In the genomic region with DNA sequence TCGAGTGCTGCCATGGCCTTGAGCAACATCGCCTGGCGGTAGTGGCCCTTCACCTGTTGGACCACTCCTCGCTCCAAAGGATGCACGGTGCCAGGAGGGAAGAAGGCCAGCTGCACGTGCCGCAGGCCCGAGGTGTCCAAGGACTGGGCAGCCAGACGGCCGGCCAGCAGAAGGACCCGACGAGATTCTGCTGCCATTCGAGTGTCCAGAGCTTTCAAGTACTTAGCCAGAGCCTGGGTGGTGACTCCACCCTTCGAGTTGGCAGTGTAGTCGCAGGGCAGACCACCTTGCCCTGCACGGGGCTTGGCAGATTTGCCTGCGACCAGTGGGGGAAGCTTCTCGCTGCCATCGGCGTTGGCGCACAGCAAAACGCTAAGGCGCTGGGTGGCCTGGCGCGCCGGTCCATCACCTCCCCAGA, we compare ENCODE assay signal across 8 mouse cellular contexts. TPM values are rescaled to one million over a fixed set of nuclear protein-coding genes. Genes with fewer than 3 reads are reported as not detected.
DNase-seq lines count a peak whose midpoint lies in the region; ATAC-seq and TF ChIP-seq lines count a peak whose summit lies in the region.

No protein-coding gene starts in this region.

- DNase-seq in cerebellum, adult 9-11 months: peak; percentile 70
- no peak for DNase-seq in cerebellum, adult 8-10 months
- DNase-seq in 3134 (ENCODE audit: extremely low read depth, insufficient read length, low spot score): peak; percentile 73
- peak; percentile 17 for DNase-seq in embryonic facial prominence, embryonic 11.5 days (ENCODE audit: low spot score)
- no peak for DNase-seq in hindbrain, embryonic 14.5 days (ENCODE audit: low spot score)
- no peak for DNase-seq in liver, embryonic 14.5 days (ENCODE audit: low read depth in 3 of 3, low spot score in 3 of 3)
- no peak for DNase-seq in right cerebral cortex, adult 18-20 months

- peak overlapping the region; percentile 93 for H3K9ac ChIP-seq in embryonic facial prominence, embryonic 11.5 days (replicated peaks; ENCODE audit: low read length)
- peak overlapping the region; percentile 86 for H3K9ac ChIP-seq in hindbrain, embryonic 14.5 days
- H3K9ac ChIP-seq in liver, embryonic 14.5 days (replicated peaks): peak overlapping the region; percentile 87
- H3K9ac ChIP-seq in stomach, embryonic 15.5 days: peak overlapping the region; percentile 92

- TF ChIP-seq CTCF in liver, embryonic 14.5 days (IDR thresholded peaks at IDR 0.05; ENCODE audit: low read depth): no peak

- H3K4me3 ChIP-seq in embryonic facial prominence, embryonic 11.5 days (ENCODE audit: low read depth, low read length): peak overlapping the region; percentile 70
- peak overlapping the region; percentile 73 for H3K4me3 ChIP-seq in hindbrain, embryonic 14.5 days (replicated peaks; ENCODE audit: low read length)
- peak overlapping the region; percentile 80 to 92 for H3K4me3 ChIP-seq in liver, embryonic 14.5 days (ENCODE audit: insufficient read depth in 1 of 2, low read depth in 2 of 2, low read length in 2 of 2)
- H3K4me3 ChIP-seq in stomach, embryonic 15.5 days (replicated peaks): peak overlapping the region; percentile 83

- no peak for TF ChIP-seq EP300 in liver, embryonic 14.5 days (IDR thresholded peaks at IDR 0.05; ENCODE audit: low read depth)

- no peaks in the 10 kb centered on the region; the same call in 1 of the 2 replicates for H3K36me3 ChIP-seq in embryonic facial prominence, embryonic 11.5 days (replicated peaks; ENCODE audit: control insufficient read depth, insufficient read depth, low read depth, low read length)
- H3K36me3 ChIP-seq in hindbrain, embryonic 14.5 days (replicated peaks; ENCODE audit: control insufficient read depth, insufficient read depth): peaks cover 11% of the 10 kb centered on the region; the same call in 1 of the 2 replicates
- H3K36me3 ChIP-seq in liver, embryonic 14.5 days (replicated peaks; ENCODE audit: control insufficient read depth, insufficient read depth, low read depth): no peaks in the 10 kb centered on the region; the same call in 1 of the 2 replicates
- 0 out of 2 replicates have a peak, but pooled peaks cover 3% of the 10 kb centered on the region for H3K36me3 ChIP-seq in stomach, embryonic 15.5 days

- peaks cover 6% of the 10 kb centered on the region for H3K4me1 ChIP-seq in embryonic facial prominence, embryonic 11.5 days (ENCODE audit: control insufficient read depth, insufficient read depth, low read length)
- peaks cover 45% of the 10 kb centered on the region for H3K4me1 ChIP-seq in hindbrain, embryonic 14.5 days (replicated peaks; ENCODE audit: control insufficient read depth, insufficient read depth, low read length)
- peaks cover 24 to 30% of the 10 kb centered on the region in 2 experiments for H3K4me1 ChIP-seq in liver, embryonic 14.5 days (replicated peaks; ENCODE audit: control insufficient read depth in 2 of 2, insufficient read depth in 2 of 2, low read length in 1 of 2)
- H3K4me1 ChIP-seq in stomach, embryonic 15.5 days: peaks cover 40% of the 10 kb centered on the region

- no peak overlapping the region for H3K27ac ChIP-seq in embryonic facial prominence, embryonic 11.5 days (replicated peaks; ENCODE audit: low read depth, low read length)
- H3K27ac ChIP-seq in hindbrain, embryonic 14.5 days: peak overlapping the region; percentile 97
- no peak overlapping the region for H3K27ac ChIP-seq in liver, embryonic 14.5 days
- peak overlapping the region; percentile 95 for H3K27ac ChIP-seq in stomach, embryonic 15.5 days

- no peaks in the 10 kb centered on the region for H3K27me3 ChIP-seq in embryonic facial prominence, embryonic 11.5 days (ENCODE audit: control insufficient read depth, insufficient read depth, low read length)
- no peaks in the 10 kb centered on the region for H3K27me3 ChIP-seq in hindbrain, embryonic 14.5 days (ENCODE audit: control insufficient read depth, insufficient read depth, low read length)
- H3K27me3 ChIP-seq in liver, embryonic 14.5 days (ENCODE audit: control insufficient read depth, insufficient read depth, low read length): peaks cover 7% of the 10 kb centered on the region
- H3K27me3 ChIP-seq in stomach, embryonic 15.5 days (replicated peaks): no peaks in the 10 kb centered on the region

- ATAC-seq in embryonic facial prominence, embryonic 11.5 days (replicated peaks; ENCODE audit: insufficient number of reproducible peaks, low FRiP score, low TSS enrichment, low read depth): no peak
- ATAC-seq in hindbrain, embryonic 14.5 days (ENCODE audit: low FRiP score): no peak
- peak; percentile 0; the same call in 1 of the 2 replicates for ATAC-seq in liver, embryonic 14.5 days (ENCODE audit: insufficient read depth)
- ATAC-seq in stomach, embryonic 15.5 days (ENCODE audit: insufficient read depth, low FRiP score, low read depth): no peak

- 39% methylated on average over 26 of the region's 26 CpGs for WGBS in embryonic facial prominence, embryonic 11.5 days
- 22% methylated on average over 26 of the region's 26 CpGs for WGBS in hindbrain, embryonic 14.5 days
- 48% methylated on average over 26 of the region's 26 CpGs for WGBS in liver, embryonic 14.5 days (ENCODE audit: insufficient replicate concordance)
- 27% methylated on average over 26 of the region's 26 CpGs for WGBS in stomach, embryonic 15.5 days

- peak overlapping the region; percentile 89 for H3K4me2 ChIP-seq in embryonic facial prominence, embryonic 11.5 days (ENCODE audit: low read depth, low read length)
- peak overlapping the region; percentile 99 for H3K4me2 ChIP-seq in hindbrain, embryonic 14.5 days (replicated peaks)
- peak overlapping the region; percentile 96 for H3K4me2 ChIP-seq in liver, embryonic 14.5 days (ENCODE audit: low read depth)
- H3K4me2 ChIP-seq in stomach, embryonic 15.5 days: peak overlapping the region; percentile 76

- H3K9me3 ChIP-seq in embryonic facial prominence, embryonic 11.5 days (replicated peaks; ENCODE audit: control insufficient read depth, low read length): no peaks in the 10 kb centered on the region
- no peaks in the 10 kb centered on the region for H3K9me3 ChIP-seq in hindbrain, embryonic 14.5 days (ENCODE audit: control insufficient read depth, low read length)
- no peaks in the 10 kb centered on the region for H3K9me3 ChIP-seq in liver, embryonic 14.5 days (ENCODE audit: control insufficient read depth, low read length)
- no peaks in the 10 kb centered on the region for H3K9me3 ChIP-seq in stomach, embryonic 15.5 days

RNA-seq across cellular contexts. Expression of a gene that starts 1.0 kb away (rescaled TPM):
- 5.8 and 6.1 TPM in 2 replicates for polyA plus RNA-seq in embryonic facial prominence, embryonic 11.5 days (2014; fragmentation: Nextera tagmentation; extraction: Ambion mirVana)
- polyA plus RNA-seq in hindbrain, embryonic 14.5 days (2014; fragmentation: Nextera tagmentation; extraction: Ambion mirVana): 9.3 and 10.3 TPM in 2 replicates
- polyA plus RNA-seq in liver, embryonic 14.5 days (2012; rRNA removed): 11.0 and 12.4 TPM in 2 replicates
- 2.7 and 3.0 TPM in 2 replicates for polyA plus RNA-seq in liver, embryonic 14.5 days (2014; fragmentation: Nextera tagmentation; extraction: Ambion mirVana)
- 15.4 and 16.4 TPM in 2 replicates for polyA plus RNA-seq in stomach, embryonic 15.5 days (2015; fragmentation: Nextera tagmentation; extraction: Ambion mirVana)

RNA-seq across cellular contexts. Expression of a gene that starts 7.9 kb away (rescaled TPM):
- 48.0 and 53.4 TPM in 2 replicates for polyA plus RNA-seq in embryonic facial prominence, embryonic 11.5 days (2014; fragmentation: Nextera tagmentation; extraction: Ambion mirVana)
- 26.9 and 27.6 TPM in 2 replicates for polyA plus RNA-seq in hindbrain, embryonic 14.5 days (2014; fragmentation: Nextera tagmentation; extraction: Ambion mirVana)
- polyA plus RNA-seq in liver, embryonic 14.5 days (2012; rRNA removed): 156 and 166 TPM in 2 replicates
- polyA plus RNA-seq in liver, embryonic 14.5 days (2014; fragmentation: Nextera tagmentation; extraction: Ambion mirVana): 184 and 209 TPM in 2 replicates
- polyA plus RNA-seq in stomach, embryonic 15.5 days (2015; fragmentation: Nextera tagmentation; extraction: Ambion mirVana): 57.6 and 62.6 TPM in 2 replicates

RNA-seq across cellular contexts. Expression of a gene that starts 8.2 kb away (rescaled TPM):
- 3.4 and 4.1 TPM in 2 replicates for polyA plus RNA-seq in embryonic facial prominence, embryonic 11.5 days (2014; fragmentation: Nextera tagmentation; extraction: Ambion mirVana)
- polyA plus RNA-seq in hindbrain, embryonic 14.5 days (2014; fragmentation: Nextera tagmentation; extraction: Ambion mirVana): 11.5 and 11.8 TPM in 2 replicates
- 2.2 TPM in 2 replicates for polyA plus RNA-seq in liver, embryonic 14.5 days (2012; rRNA removed)
- polyA plus RNA-seq in liver, embryonic 14.5 days (2014; fragmentation: Nextera tagmentation; extraction: Ambion mirVana): 1.3 and 1.4 TPM in 2 replicates
- 5.7 TPM in 2 replicates for polyA plus RNA-seq in stomach, embryonic 15.5 days (2015; fragmentation: Nextera tagmentation; extraction: Ambion mirVana)

RNA-seq across cellular contexts. Expression of a gene that starts 19.0 kb away (rescaled TPM):
- polyA plus RNA-seq in embryonic facial prominence, embryonic 11.5 days (2014; fragmentation: Nextera tagmentation; extraction: Ambion mirVana): 81.2 and 88.3 TPM in 2 replicates
- polyA plus RNA-seq in hindbrain, embryonic 14.5 days (2014; fragmentation: Nextera tagmentation; extraction: Ambion mirVana): 87.3 and 88.5 TPM in 2 replicates
- 105 and 125 TPM in 2 replicates for polyA plus RNA-seq in liver, embryonic 14.5 days (2012; rRNA removed)
- polyA plus RNA-seq in liver, embryonic 14.5 days (2014; fragmentation: Nextera tagmentation; extraction: Ambion mirVana): 129 and 153 TPM in 2 replicates
- 74.2 and 75.0 TPM in 2 replicates for polyA plus RNA-seq in stomach, embryonic 15.5 days (2015; fragmentation: Nextera tagmentation; extraction: Ambion mirVana)

RNA-seq across cellular contexts. Expression of a gene that starts 28.0 kb away (rescaled TPM):
- 22.6 and 23.8 TPM in 2 replicates for polyA plus RNA-seq in embryonic facial prominence, embryonic 11.5 days (2014; fragmentation: Nextera tagmentation; extraction: Ambion mirVana)
- polyA plus RNA-seq in hindbrain, embryonic 14.5 days (2014; fragmentation: Nextera tagmentation; extraction: Ambion mirVana): 32.1 and 39.7 TPM in 2 replicates
- 19.5 and 20.0 TPM in 2 replicates for polyA plus RNA-seq in liver, embryonic 14.5 days (2012; rRNA removed)
- polyA plus RNA-seq in liver, embryonic 14.5 days (2014; fragmentation: Nextera tagmentation; extraction: Ambion mirVana): 13.1 and 17.0 TPM in 2 replicates
- 23.2 and 23.7 TPM in 2 replicates for polyA plus RNA-seq in stomach, embryonic 15.5 days (2015; fragmentation: Nextera tagmentation; extraction: Ambion mirVana)

Comparison
In these comparisons a context has a peak if more than half of its experiments do, and no peak if none do; other contexts are left out.
1. DNase-seq: peak in cerebellum, adult 9-11 months (single experiment), 3134 (single experiment) and embryonic facial prominence, embryonic 11.5 days (single experiment); none in cerebellum, adult 8-10 months (single experiment), hindbrain, embryonic 14.5 days (single experiment), liver, embryonic 14.5 days (0 of 3) and right cerebral cortex, adult 18-20 months (single experiment).
2. H3K27ac ChIP-seq: peak in hindbrain, embryonic 14.5 days (single experiment) and stomach, embryonic 15.5 days (single experiment); none in embryonic facial prominence, embryonic 11.5 days (single experiment) and liver, embryonic 14.5 days (single experiment).
3. Peak in every context shown above with its lines, with median percentiles within 50 percentile points of each other: H3K4me2 ChIP-seq, H3K4me3 ChIP-seq and H3K9ac ChIP-seq.